Mouse (Mus musculus) small intestine, adult 2 months (tissue): ENCODE data around the gene Sp2.

Experiments used
- CTCF ChIP-seq: fragments of 200-500 bp; IDR thresholded peaks from 2 replicates; pipeline ENCODE4 v1.5.1; 2012; ENCODE audit warnings: low read depth, mild to moderate bottlenecking, control low read depth, inconsistent platforms, low read length, moderate library complexity, mixed read lengths; ENCODE audit not compliant: insufficient replicate concordance, insufficient read length; ENCODE audit errors: extremely low read depth
- POLR2A ChIP-seq: fragments of 200-500 bp; IDR thresholded peaks from 2 replicates; pipeline ENCODE4 v1.6.1; 2012; ENCODE audit warnings: low read depth, mild to moderate bottlenecking, control low read depth, inconsistent platforms, low read length, moderate library complexity

DNA sequence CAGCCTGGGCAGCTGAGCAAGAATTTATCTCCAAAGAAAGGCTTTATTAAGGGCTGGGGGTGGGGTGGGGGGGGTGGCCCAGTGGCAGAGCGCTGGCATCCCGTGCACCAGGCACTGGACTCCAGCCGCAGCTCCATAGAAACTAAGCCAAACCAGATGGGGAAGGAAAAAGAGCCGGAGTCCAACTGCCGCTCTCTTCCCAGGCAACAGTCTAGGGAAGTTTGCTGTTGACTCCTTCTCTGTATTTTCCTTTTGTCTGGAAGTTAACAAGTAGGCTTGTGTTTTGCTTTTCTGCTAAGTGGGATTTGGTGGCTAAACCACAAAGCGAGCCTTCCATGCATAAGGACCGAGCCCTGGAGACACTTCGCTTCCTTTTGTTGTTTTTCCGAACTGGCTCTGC is 36.3 kb downstream of the Sp2 start:
- TF ChIP-seq POLR2A = no peak
- no peak for TF ChIP-seq CTCF
